Mouse (Mus musculus) heart, adult 2 months (tissue): Measurements from ENCODE around the gene Tenm4. TPM values are rescaled to one million over a fixed set of nuclear protein-coding genes. Genes with fewer than 3 reads are reported as not detected.

ENCODE experiments used
- DNase-seq, 2 experiments: peaks; one replicate each; pipeline ENCODE4 v3.0.0; 2021
- H3K27ac ChIP-seq: fragments of 200-600 bp; 2 replicates; pipeline ENCODE4 v1.8.1; 2022
- H3K27me3 ChIP-seq: fragments of 200-500 bp; 2 replicates; pipeline ENCODE4 v1.6.1; 2012; ENCODE audit warnings: mild to moderate bottlenecking, low read length, inconsistent platforms, mixed read lengths; ENCODE audit not compliant: control insufficient read depth, insufficient read depth
- H3K36me3 ChIP-seq: fragments of 200-500 bp; 2 replicates; pipeline ENCODE4 v1.6.1; 2012; ENCODE audit warnings: low read length, inconsistent platforms; ENCODE audit not compliant: control insufficient read depth, insufficient read depth
- H3K4me1 ChIP-seq: fragments of 200-500 bp; 2 replicates; pipeline ENCODE4 v1.6.1; 2011; ENCODE audit warnings: low read length; ENCODE audit not compliant: control insufficient read depth, insufficient read depth
- H3K4me3 ChIP-seq: fragments of 200-600 bp; 2 replicates; pipeline ENCODE4 v1.8.1; 2022
- H3K79me2 ChIP-seq: fragments of 200-500 bp; replicated peaks from 2 replicates; pipeline ENCODE4 v1.6.1; 2012; ENCODE audit warnings: mild to moderate bottlenecking, inconsistent platforms, low read length, moderate library complexity, mixed read lengths; ENCODE audit not compliant: control insufficient read depth, insufficient read depth
- H3K9ac ChIP-seq: fragments of 200-500 bp; 2 replicates; pipeline ENCODE4 v1.6.1; 2012; ENCODE audit warnings: low read depth, mild to moderate bottlenecking, control low read depth, inconsistent platforms, low read length, mixed read lengths
- CTCF ChIP-seq: fragments of 200-600 bp; IDR thresholded peaks from 2 replicates; pipeline ENCODE4 v1.8.1; 2022; ENCODE audit warnings: antibody characterized with exemption, mild to moderate bottlenecking, moderate library complexity
- EP300 ChIP-seq: fragments of 200-500 bp; IDR thresholded peaks from 2 replicates; pipeline ENCODE4 v1.6.1; 2011; ENCODE audit warnings: low read depth, low read length, control low read depth; ENCODE audit not compliant: insufficient read depth
- POLR2A ChIP-seq: fragments of 200-500 bp; IDR thresholded peaks from 2 replicates; pipeline ENCODE4 v1.6.1; 2011; ENCODE audit warnings: mild to moderate bottlenecking, low read depth, low read length, control low read depth; ENCODE audit not compliant: insufficient read depth
- WGBS: fragments of 180-500 bp; shearing (Covaris S2); methylation state at CpG from one replicate; pipeline ENCODE4 v1.1.7; 2018; 5-methylcytosine and 5-hydroxymethylcytosine counted together
- intact Hi-C: fragments of 180-260 bp; cut with DNase I; formaldehyde crosslinking; loops from one replicate; pipeline ENCODE4 v1.15.1; 2025
- polyA plus RNA-seq: library from polyadenylated mRNA; depleted of rRNA; stranded (reverse); fragments of >200 nt; gene quantifications from 2 replicates; pipeline ENCODE4 v1.2.3, GENCODE M21; 2012
- total RNA-seq, 2 experiments: library from RNA; stranded (reverse); gene quantifications; 2 replicates each; pipeline ENCODE4 v1.2.3; 2021

The Tenm4 gene
- total and polyA plus RNA-seq, 3 experiments = 0.34 to 1.3 (median 0.74) TPM

- no peak overlapping the region for H3K4me3 ChIP-seq
- H3K9ac ChIP-seq = no peak overlapping the region
- no peaks in the 10 kb centered on the region for H3K79me2 ChIP-seq
- DNase-seq = no peak
- H3K4me1 ChIP-seq = peaks cover 1% of the 10 kb centered on the region; the same call in 1 of the 2 replicates
- H3K36me3 ChIP-seq = no peaks in the 10 kb centered on the region
- whole genome bisulfite sequencing = 92% methylated on average over 2 of the region's 2 CpGs
- no peak overlapping the region for H3K27ac ChIP-seq
- intact Hi-C loops = no loop called here
- H3K27me3 ChIP-seq = no peaks in the 10 kb centered on the region
- TF ChIP-seq POLR2A (no peak), EP300 (no peak), CTCF (no peak)
Observed at GRCm38 (mm10) chr7:96751236-96751635, 580.2 kb downstream of the Tenm4 start.

GRCm38 (mm10) chr7:96752776-96753175, 581.7 kb downstream of the Tenm4 start:
- no peaks in the 10 kb centered on the region for H3K4me1 ChIP-seq
- no peak overlapping the region for H3K9ac ChIP-seq
- H3K36me3 ChIP-seq = no peaks in the 10 kb centered on the region
- no peak for DNase-seq
- H3K27ac ChIP-seq = no peak overlapping the region
- WGBS = 93% methylated on average over 2 of the region's 2 CpGs
- H3K4me3 ChIP-seq = no peak overlapping the region
- H3K27me3 ChIP-seq = no peaks in the 10 kb centered on the region
- TF ChIP-seq CTCF (no peak), EP300 (no peak)
- intact Hi-C loops = no loop called here
- no peaks in the 10 kb centered on the region for H3K79me2 ChIP-seq

- no peaks in the 10 kb centered on the region for H3K36me3 ChIP-seq
- intact Hi-C loops = no loop called here
- TF ChIP-seq POLR2A = no peak
- TF ChIP-seq CTCF = no peak
- no peak for TF ChIP-seq EP300
- H3K4me3 ChIP-seq = no peak overlapping the region
- no peak overlapping the region for H3K9ac ChIP-seq
- no peaks in the 10 kb centered on the region for H3K79me2 ChIP-seq
- H3K4me1 ChIP-seq = no peaks in the 10 kb centered on the region
- no peaks in the 10 kb centered on the region for H3K27me3 ChIP-seq
- no peak for DNase-seq
- WGBS = 65% methylated on average over 4 of the region's 4 CpGs
- H3K27ac ChIP-seq = no peak overlapping the region
Observed at GRCm38 (mm10) chr7:96753335-96754095, 582.5 kb downstream of the Tenm4 start.

GRCm38 (mm10) chr7:96754175-96754574, 583.1 kb downstream of the Tenm4 start:
- no peaks in the 10 kb centered on the region for H3K79me2 ChIP-seq
- H3K4me1 ChIP-seq = no peaks in the 10 kb centered on the region
- no peak for TF ChIP-seq EP300
- no peak for TF ChIP-seq CTCF
- no peak for TF ChIP-seq POLR2A
- no peak overlapping the region for H3K9ac ChIP-seq
- H3K4me3 ChIP-seq = no peak overlapping the region
- no peak for DNase-seq
- no peaks in the 10 kb centered on the region for H3K36me3 ChIP-seq
- no peaks in the 10 kb centered on the region for H3K27me3 ChIP-seq
- whole genome bisulfite sequencing = 61% methylated on average over 12 of the region's 12 CpGs
- H3K27ac ChIP-seq = no peak overlapping the region
- intact Hi-C loops = no loop called here

- Histone ChIP-seq H3K27ac (no peak overlapping the region), H3K9ac (no peak overlapping the region), H3K79me2 (no peaks in the 10 kb centered on the region), H3K36me3 (no peaks in the 10 kb centered on the region), H3K4me3 (no peak overlapping the region), H3K27me3 (no peaks in the 10 kb centered on the region), H3K4me1 (no peaks in the 10 kb centered on the region)
- intact Hi-C loops = no loop called here
- WGBS = 70% methylated on average over 12 of the region's 12 CpGs
- TF ChIP-seq CTCF (no peak), EP300 (no peak), POLR2A (no peak)
- no peak for DNase-seq
Observed at GRCm38 (mm10) chr7:96755459-96756094, 584.5 kb downstream of the Tenm4 start.

DNA sequence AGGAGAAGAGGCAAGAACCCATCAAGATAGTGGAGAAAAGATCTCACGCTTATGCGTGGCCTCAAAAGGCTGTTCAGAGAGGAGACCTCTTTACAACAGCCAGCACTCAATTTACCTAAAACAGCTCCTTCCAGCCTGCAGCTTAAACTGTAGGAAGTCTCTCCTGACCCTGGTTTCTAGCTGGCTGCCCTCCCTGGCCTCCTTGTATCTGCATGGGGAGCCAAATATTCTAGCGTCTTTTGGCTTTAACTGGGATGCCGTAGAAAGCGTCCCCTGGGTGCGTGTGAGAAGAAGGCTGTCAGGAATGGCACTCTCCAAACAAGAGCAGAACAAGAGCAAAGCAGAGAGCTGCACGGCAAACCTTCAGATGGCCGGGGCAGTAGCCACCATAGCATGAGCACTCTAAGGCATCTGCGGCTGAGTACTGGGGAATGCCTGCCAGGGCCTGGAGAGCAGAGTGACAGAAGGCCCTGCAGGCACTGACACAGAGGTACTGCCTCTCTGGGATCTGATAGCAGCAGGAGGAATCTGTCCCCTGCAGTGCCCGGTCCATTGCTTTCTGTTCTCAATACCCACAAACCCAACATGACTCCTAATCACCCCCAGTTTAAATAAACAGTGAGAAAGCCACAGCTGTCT, 585.2 kb downstream of the Tenm4 start:
- no peak overlapping the region for H3K9ac ChIP-seq
- no peak overlapping the region for H3K27ac ChIP-seq
- 47% methylated on average over 10 of the region's 10 CpGs for WGBS
- H3K79me2 ChIP-seq = no peaks in the 10 kb centered on the region
- H3K27me3 ChIP-seq = no peaks in the 10 kb centered on the region
- no peaks in the 10 kb centered on the region for H3K36me3 ChIP-seq
- no peak overlapping the region for H3K4me3 ChIP-seq
- TF ChIP-seq EP300 = no peak
- TF ChIP-seq CTCF = no peak
- no peak for TF ChIP-seq POLR2A
- peak in 1 of 2 experiments; percentile 15 for DNase-seq
- intact Hi-C loops = no loop called here
- no peaks in the 10 kb centered on the region for H3K4me1 ChIP-seq
